Mouse (Mus musculus) monocyte, adult 2 months (primary cell): ENCODE measurements around the gene Notch1.
A peak's percentile ranks its signal among the peaks of the same experiment; 100 is the strongest.

Source experiments
- DNase-seq, 2 experiments: peaks; one replicate each; pipeline ENCODE4 v3.0.0; 2022; ENCODE audit warnings: low spot score in 2 of 2, low read depth in 1 of 2

The Notch1 gene

DNA sequence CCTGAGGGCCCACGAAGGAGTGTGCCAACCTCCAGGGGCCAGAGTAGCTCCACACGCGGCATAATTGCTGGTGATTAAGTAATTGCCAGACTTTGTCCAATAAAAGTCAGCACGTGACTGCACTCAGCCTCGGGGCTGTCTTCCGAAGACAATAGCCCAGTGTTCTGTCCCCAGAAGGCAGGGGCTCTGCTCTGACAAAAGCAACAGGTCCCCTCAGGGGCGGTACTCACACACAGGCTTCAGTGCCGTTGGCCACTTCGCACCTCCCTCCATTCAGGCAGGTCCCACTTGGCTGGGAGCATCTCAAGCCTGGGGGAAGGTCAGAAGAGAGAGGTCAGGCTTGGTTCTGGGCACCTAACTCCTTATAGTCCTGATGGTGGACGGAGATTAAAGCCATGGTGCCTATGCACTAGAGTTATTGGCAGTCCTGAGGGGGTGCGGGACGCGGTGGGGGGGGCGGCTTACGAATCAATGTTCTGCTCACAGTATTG lies 14.8 kb downstream of the Notch1 start:
- DNase-seq: no peak

GRCm38 (mm10) chr2:26500599-26501370 lies 15.7 kb downstream of the Notch1 start:
- DNase-seq: no peak

GRCm38 (mm10) chr2:26500027-26500598 lies 16.4 kb downstream of the Notch1 start:
- no peak for DNase-seq

DNA sequence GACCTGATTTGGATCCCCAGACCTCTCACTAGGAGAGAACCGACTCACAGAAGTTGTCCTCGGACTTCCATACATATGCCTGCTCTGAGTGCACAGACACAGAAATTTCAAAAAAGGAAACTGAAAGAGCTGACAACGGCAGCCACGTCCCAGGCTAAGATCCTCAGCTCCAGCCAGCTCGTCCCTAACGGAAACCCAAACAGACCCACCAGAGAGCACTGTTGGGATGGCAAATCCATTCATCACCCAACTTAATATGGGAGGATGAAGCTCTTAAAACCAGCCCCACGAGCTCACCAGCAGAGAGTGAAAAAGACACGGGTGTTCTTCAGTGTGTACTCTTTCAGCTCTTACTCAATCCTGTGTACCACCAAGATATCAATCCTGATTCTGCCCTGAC lies 17.8 kb downstream of the Notch1 start:
- no peak for DNase-seq

DNA sequence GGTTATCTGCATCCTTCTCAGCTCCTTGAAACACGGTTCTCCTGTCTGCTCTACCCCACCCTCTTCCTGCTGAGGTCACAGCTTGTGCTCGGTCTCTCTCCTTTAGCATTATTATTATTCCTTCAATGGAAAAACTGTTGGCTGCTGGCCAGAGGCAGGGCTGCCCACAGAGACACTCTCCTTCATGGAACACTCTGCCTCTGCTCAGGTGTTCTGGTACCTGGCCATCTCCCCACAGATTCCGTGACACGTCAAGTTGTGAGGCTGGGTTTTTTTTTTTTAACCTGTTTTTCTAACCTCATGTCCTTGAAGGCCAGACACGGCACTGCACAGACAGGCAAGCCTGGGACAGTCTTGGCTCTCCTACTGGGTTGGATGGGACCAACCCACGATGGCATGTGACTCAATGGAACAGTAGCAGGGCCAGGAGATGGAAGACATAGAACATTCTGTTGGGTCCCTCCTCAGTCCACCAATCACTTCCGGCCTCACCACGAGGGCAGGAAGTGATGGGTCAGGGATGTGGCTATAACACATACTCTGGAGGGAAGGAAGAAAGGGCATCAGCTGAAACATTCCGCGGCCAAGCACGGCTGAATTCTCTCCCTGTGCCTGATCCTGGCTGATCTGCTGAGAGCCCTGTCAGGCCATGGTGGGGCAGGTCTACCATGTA lies 18.5 kb downstream of the Notch1 start:
- no peak for DNase-seq

DNA sequence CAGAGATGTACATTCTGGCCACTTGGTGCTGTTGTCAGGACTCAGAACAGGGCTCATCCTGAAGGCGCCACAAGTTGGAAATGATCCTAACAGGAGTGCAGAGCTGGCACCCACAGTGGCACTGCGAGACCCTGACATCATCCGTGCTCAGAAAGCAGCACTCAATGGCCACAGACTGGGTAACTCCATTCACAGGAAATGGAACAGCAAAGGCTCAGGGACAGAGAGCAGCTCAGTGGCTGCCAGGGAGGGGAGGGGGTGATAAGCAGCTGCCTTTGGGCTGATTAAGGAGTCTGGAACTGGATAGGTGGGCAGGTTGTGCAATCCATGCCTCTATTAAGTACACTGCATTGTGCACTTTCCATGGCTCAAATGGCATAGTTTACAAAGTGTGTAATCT lies 20.0 kb downstream of the Notch1 start:
- no peak for DNase-seq

DNA sequence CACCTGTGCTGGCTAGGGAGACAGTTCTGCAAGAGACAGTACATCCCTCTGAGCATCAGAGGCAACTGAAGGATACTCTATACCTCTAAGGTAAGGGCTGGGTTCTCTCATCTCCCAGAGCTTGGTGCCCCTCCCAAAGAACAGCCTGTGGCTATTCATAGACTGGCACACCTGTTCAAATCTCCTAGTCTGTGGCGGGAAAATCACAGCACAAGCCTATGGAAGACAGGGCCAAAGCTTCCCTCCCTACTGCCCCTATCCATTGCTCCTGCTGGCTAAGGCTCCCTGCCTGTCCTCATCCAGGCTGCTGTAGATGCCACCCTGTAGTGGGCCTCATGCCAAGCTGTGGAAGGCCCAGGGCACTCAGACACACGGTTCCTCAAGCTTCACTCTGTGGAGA lies 20.8 kb downstream of the Notch1 start:
- DNase-seq: no peak

- DNase-seq: no peak
Observed at GRCm38 (mm10) chr2:26494991-26495390, 21.5 kb downstream of the Notch1 start.

- DNase-seq: no peak
Observed at GRCm38 (mm10) chr2:26494396-26494795, 22.1 kb downstream of the Notch1 start.

DNA sequence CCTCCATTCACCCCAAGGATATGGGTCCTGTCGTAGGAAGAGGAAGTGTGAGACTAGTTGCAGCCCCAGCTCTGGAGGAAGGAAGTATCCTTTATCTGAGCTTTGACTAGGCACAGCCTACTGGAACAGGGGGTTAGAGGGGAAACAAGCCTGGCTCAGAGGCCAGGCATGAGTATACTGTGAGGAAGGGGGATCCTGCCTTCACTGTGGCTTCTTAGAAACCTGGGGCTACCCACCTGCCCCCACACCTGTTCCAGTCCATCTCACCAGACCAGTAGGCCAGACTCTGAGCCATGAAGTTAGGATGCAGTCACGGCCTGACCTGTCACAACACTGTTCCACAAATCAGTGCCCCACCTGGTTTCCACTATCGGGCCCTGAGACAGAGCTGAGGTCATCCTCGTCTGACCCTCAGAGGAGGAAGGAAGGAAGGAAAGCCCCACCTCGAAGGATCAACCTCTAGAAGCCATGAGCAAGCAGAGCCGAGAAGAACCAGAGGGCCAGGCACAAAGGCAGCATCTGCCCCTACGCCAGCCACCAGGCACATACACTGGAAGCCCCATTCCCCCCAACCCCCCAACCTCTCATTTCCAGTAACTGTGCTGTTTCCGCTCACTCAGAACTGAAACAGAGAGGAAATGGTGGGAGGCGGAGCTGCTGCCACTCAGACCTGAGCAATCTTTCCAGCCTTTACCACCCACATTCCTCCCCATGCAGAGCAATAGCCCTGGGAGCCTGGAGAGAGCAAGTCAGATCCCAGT lies 23.3 kb downstream of the Notch1 start:
- DNase-seq: no peak

DNA sequence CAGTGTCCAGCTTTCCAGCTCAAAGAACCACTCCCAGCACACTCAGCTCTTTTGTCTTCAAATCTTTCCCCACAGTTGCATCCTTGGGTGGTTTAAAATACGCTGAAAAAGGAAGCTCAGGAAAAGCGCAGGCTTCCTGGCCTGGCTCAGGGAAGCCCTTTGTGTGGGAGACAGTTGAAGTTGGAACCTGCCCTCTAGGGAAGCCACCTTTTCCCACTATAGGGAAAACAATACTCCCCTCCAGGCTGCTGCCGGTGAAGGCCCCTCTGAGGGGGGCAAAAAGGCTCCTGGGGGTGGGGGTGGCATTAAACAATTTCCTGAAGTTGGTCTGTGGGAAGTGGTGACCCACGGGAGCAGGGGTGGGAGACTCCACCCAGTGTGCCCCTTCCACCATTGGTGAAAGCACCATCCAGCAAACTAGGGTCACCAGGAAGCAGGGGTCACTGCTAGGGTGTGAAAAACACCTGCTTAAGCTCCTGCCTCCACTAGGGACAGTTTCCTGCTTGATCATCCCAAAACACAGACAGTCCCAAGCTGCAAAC lies 25.6 kb downstream of the Notch1 start:
- no peak for DNase-seq

GRCm38 (mm10) chr2:26488535-26489135 lies 27.8 kb downstream of the Notch1 start:
- DNase-seq: no peak

GRCm38 (mm10) chr2:26487322-26488021 lies 29.0 kb downstream of the Notch1 start:
- DNase-seq: no peak

DNA sequence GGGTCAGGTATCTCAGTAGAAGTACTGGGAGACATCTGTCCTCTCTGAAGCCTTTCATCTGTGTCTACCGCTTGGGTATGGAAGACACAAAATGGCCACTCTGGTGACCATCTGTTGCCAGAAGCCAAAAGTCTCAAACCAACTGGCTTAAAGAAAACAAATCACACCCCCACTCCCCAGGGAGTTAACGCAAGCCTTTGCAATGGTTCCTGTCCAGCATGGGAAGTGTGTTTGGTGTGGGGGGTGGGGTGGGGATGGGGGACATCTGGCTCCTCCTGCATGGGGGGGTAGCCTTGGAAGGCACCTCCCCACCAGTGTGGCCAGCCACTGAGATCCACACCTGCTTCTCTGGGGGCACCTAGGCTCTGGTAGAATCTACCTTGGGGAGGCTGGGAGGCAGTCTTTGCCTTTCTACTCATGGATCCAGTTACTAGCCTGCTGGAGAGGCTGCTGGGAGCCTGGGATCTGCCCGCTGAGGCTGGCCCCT lies 29.6 kb downstream of the Notch1 start:
- DNase-seq: no peak

GRCm38 (mm10) chr2:26486264-26486810 lies 30.1 kb downstream of the Notch1 start:
- DNase-seq: no peak

DNA sequence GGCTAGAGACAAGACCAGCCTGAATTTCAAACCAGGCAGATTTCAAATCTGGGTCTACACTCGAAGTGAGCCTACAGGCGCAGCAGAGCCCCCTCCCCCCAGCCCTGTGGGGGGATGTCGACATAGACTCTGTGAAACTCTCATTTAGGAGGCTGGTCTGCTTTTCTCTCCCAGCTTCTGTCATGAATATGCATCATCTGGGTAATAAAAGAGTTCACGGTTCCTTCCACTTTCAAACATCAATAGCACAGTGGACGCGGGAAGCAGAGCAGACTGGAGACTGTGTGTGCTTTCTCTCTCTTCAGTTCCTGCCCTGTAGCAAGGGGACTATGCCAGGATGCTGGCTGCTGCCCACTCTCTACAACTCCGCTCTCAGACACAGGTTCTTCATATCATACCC lies 30.8 kb downstream of the Notch1 start:
- DNase-seq: no peak

DNA sequence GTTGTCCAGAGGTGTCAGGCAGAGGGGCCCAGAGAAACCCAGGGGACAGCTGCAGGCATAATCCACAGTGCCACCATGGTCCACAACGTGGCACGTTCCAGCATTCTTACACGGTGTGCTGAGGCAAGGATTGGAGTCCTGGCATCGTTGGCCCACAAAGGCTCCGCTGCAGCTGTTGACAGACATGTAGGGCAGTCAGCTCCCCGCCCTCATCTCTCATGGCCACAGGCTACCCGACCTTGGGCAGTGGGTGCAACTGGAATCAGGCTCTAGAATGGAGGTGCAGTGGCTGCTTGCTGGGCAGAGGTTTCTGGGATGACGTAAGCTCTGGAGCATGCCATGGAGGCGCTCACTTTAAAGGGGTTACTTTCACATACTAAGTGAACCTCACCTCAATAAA lies 31.2 kb downstream of the Notch1 start:
- DNase-seq: no peak

GRCm38 (mm10) chr2:26484169-26484568 lies 32.3 kb downstream of the Notch1 start:
- no peak for DNase-seq

- DNase-seq: peak; percentile 68 to 70
Observed at GRCm38 (mm10) chr2:26483230-26483869, 33.1 kb downstream of the Notch1 start.
